Mouse (Mus musculus) ES-Bruce4 (cell line): Measurements from ENCODE around the gene Ppp2r2c.

ENCODE experiments used
- CTCF ChIP-seq: IDR thresholded peaks from one replicate; pipeline ENCODE4 v1.8.1; 2011; ENCODE audit warnings: low read depth, low read length
- EP300 ChIP-seq: IDR thresholded peaks from 2 replicates; pipeline ENCODE4 v1.6.1; 2011; ENCODE audit warnings: low read depth, low read length; ENCODE audit not compliant: insufficient read depth
- POLR2A ChIP-seq: IDR thresholded peaks from one replicate; pipeline ENCODE4 v1.8.1; 2011; ENCODE audit warnings: low read length; ENCODE audit not compliant: insufficient read depth

DNA sequence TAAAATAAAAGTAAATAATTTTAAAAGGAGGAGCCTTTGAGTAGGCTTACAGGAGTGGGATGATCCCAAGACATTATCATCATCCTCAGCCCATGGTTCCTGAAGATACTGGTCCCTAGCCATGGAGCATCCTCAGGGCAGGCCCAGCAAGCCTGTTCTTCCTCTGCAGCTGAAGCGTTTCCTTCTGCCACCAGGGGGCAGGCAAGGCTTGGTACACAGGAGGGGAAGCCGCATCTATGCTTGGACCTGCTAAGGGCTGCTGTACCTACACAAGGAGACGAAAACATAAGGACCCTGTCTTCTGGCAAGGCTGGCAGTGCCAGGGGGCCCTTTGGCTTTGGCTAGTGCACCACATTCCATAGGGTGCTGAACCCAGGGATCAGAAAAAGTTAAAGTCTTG, 80.5 kb downstream of the Ppp2r2c start:
- no peak for TF ChIP-seq POLR2A
- peak; percentile 96 for TF ChIP-seq CTCF
- TF ChIP-seq EP300 = no peak
